Mouse (Mus musculus) intestine, postnatal 0 days (tissue): ENCODE data around the gene Krtcap2. TPM values are rescaled to one million over a fixed set of nuclear protein-coding genes. Genes with fewer than 3 reads are reported as not detected.

Experiments used
- ATAC-seq: fragments of 200-750 bp; cut with Nextera tagmentation; 2 replicates; pipeline ENCODE4 v1.8.0; 2017; ENCODE audit warnings: mild to moderate bottlenecking, moderate TSS enrichment, moderate library complexity
- H3K27ac ChIP-seq: fragments of 300-500 bp; sonication (generic); 2 replicates; pipeline ENCODE4 v1.5.1; 2014; ENCODE audit warnings: mild to moderate bottlenecking, low read depth, low read length, moderate library complexity
- H3K27me3 ChIP-seq: fragments of 300-500 bp; sonication (generic); replicated peaks from 2 replicates; pipeline ENCODE4 v1.6.1; 2014; ENCODE audit warnings: low read length, mixed read lengths; ENCODE audit not compliant: control insufficient read depth, insufficient read depth
- H3K36me3 ChIP-seq: fragments of 300-500 bp; sonication (generic); 2 replicates; pipeline ENCODE4 v1.6.1; 2014; ENCODE audit warnings: mild to moderate bottlenecking, moderate library complexity; ENCODE audit not compliant: control insufficient read depth, insufficient read depth
- H3K4me1 ChIP-seq: fragments of 300-500 bp; sonication (generic); replicated peaks from 2 replicates; pipeline ENCODE4 v1.6.1; 2014; ENCODE audit warnings: antibody characterized with exemption, low read length, mixed read lengths; ENCODE audit not compliant: control insufficient read depth, insufficient read depth
- H3K4me2 ChIP-seq: fragments of 300-500 bp; sonication (generic); replicated peaks from 2 replicates; pipeline ENCODE4 v1.6.1; 2014; ENCODE audit warnings: low read depth, mild to moderate bottlenecking, moderate library complexity
- H3K4me3 ChIP-seq: fragments of 300-500 bp; sonication (generic); 2 replicates; pipeline ENCODE4 v1.5.1; 2014; ENCODE audit warnings: low read depth, low read length
- H3K9ac ChIP-seq: fragments of 300-500 bp; sonication (generic); 2 replicates; pipeline ENCODE4 v1.6.1; 2014; ENCODE audit warnings: mild to moderate bottlenecking, low read depth, low read length
- H3K9me3 ChIP-seq: fragments of 300-500 bp; sonication (generic); 2 replicates; pipeline ENCODE4 v1.6.1; 2016; ENCODE audit warnings: mixed run types; ENCODE audit not compliant: control insufficient read depth
- CTCF ChIP-seq: sonication (generic); IDR thresholded peaks from 2 replicates; pipeline ENCODE4 v1.5.1; 2016; ENCODE audit warnings: low read depth, mild to moderate bottlenecking, control low read depth, antibody characterized with exemption, moderate library complexity
- WGBS: fragments of 180-500 bp; shearing (Covaris S2); extraction: QIAGEN DNeasy Blood & Tissue Kit; methylation state at CpG from one replicate; pipeline ENCODE4 v1.1.7; 2014; 5-methylcytosine and 5-hydroxymethylcytosine counted together
- microRNA counts: library from miRNA; unstranded; fragments of <30 nt; microRNA quantifications from one replicate; lab custom pipeline; 2016
- microRNA-seq: library from miRNA; unstranded; fragments of <30 nt; microRNA quantifications from one replicate; pipeline ENCODE4, GENCODE M21; 2016
- polyA plus RNA-seq: library from polyadenylated mRNA; unstranded; fragments of >200 nt; fragmentation: Nextera tagmentation; extraction: Ambion mirVana; gene quantifications from 2 replicates; pipeline ENCODE4 v1.2.1, GENCODE M21; 2015

Gene Krtcap2
- polyA plus RNA-seq, 1 experiment from 2014 or later, result 281 TPM

GRCm38 (mm10) chr3:89295685-89296230 lies 50.0 kb downstream of the Krtcap2 start:
- H3K9ac ChIP-seq, result no peak overlapping the region
- no peak for TF ChIP-seq CTCF
- no peaks in the 10 kb centered on the region for H3K36me3 ChIP-seq
- no peak overlapping the region for H3K4me3 ChIP-seq
- no peaks in the 10 kb centered on the region for H3K27me3 ChIP-seq
- ATAC-seq, result no peak
- H3K9me3 ChIP-seq, result no peaks in the 10 kb centered on the region
- peaks cover 10% of the 10 kb centered on the region for H3K4me1 ChIP-seq
- no peak overlapping the region for H3K4me2 ChIP-seq
- WGBS, result 63% methylated on average over 8 of the region's 8 CpGs
- 0 out of 2 replicates have a peak overlapping the region, but pooled peaks have one; percentile 7 for H3K27ac ChIP-seq

- Histone ChIP-seq H3K27ac (no peak overlapping the region), H3K9ac (no peak overlapping the region), H3K4me2 (no peak overlapping the region), H3K4me1 (peaks cover 10% of the 10 kb centered on the region), H3K9me3 (no peaks in the 10 kb centered on the region), H3K4me3 (no peak overlapping the region), H3K36me3 (no peaks in the 10 kb centered on the region), H3K27me3 (no peaks in the 10 kb centered on the region)
- 68% methylated on average over 11 of the region's 11 CpGs for WGBS
- TF ChIP-seq CTCF, result no peak
- no peak for ATAC-seq
Measured at GRCm38 (mm10) chr3:89296761-89297396, 51.1 kb downstream of the Krtcap2 start.

- no peaks in the 10 kb centered on the region for H3K27me3 ChIP-seq
- no peak for ATAC-seq
- peaks cover 10% of the 10 kb centered on the region; the same call in 1 of the 2 replicates for H3K4me1 ChIP-seq
- H3K27ac ChIP-seq, result peak overlapping the region; percentile 91
- H3K9me3 ChIP-seq, result no peaks in the 10 kb centered on the region
- no peak for TF ChIP-seq CTCF
- H3K36me3 ChIP-seq, result no peaks in the 10 kb centered on the region
- peak overlapping the region; percentile 35; the same call in 1 of the 2 replicates for H3K9ac ChIP-seq
- 75% methylated on average over 6 of the region's 6 CpGs for WGBS
- peak overlapping the region; percentile 56 for H3K4me2 ChIP-seq
- no peak overlapping the region for H3K4me3 ChIP-seq
Measured at GRCm38 (mm10) chr3:89298908-89299307, 53.1 kb downstream of the Krtcap2 start.

- peak; percentile 10 for ATAC-seq
Measured at GRCm38 (mm10) chr3:89299499-89299898, 53.7 kb downstream of the Krtcap2 start.

More at GRCm38 (mm10) chr3:89299499-89299898, 53.7 kb downstream of the Krtcap2 start:
- peak overlapping the region; percentile 91 for H3K27ac ChIP-seq
- no peaks in the 10 kb centered on the region for H3K36me3 ChIP-seq
- H3K9ac ChIP-seq, result peak overlapping the region; percentile 35; the same call in 1 of the 2 replicates
- no peaks in the 10 kb centered on the region for H3K9me3 ChIP-seq
- H3K4me2 ChIP-seq, result peak overlapping the region; percentile 56
- peak; percentile 31; the same call in 1 of the 2 replicates for TF ChIP-seq CTCF
- peaks cover 10% of the 10 kb centered on the region; the same call in 1 of the 2 replicates for H3K4me1 ChIP-seq
- 2% methylated on average over 14 of the region's 14 CpGs for WGBS
- H3K27me3 ChIP-seq, result no peaks in the 10 kb centered on the region
- peak overlapping the region; percentile 6; the same call in 1 of the 2 replicates for H3K4me3 ChIP-seq

MicroRNAs encoded within 50 kb of the gene (microRNA counts, 519-probe panel; counts per million panel counts)
- microRNA mmu-miR-92b (lab: Ali Mortazavi, UCI), result not detected

Small RNAs within 50 kb of the gene (microRNA-seq; reads per million reads assigned to microRNA genes)
- 38.0 reads per million, percentile 35 among the genes with 10 or more reads in this experiment for gene Mir92b

Other genes starting within 250 kb of the Krtcap2 start
- 29.0 and 32.5 TPM in 2 replicates for gene Rusc1, start 152.7 kb upstream of the Krtcap2 start, polyA plus RNA-seq
- gene Gm43738, start 144.9 kb upstream of the Krtcap2 start, polyA plus RNA-seq, result not detected in 2 replicates
- gene Fdps, start 144.0 kb upstream of the Krtcap2 start, polyA plus RNA-seq, result 138 and 154 TPM in 2 replicates
- 91.8 and 103 TPM in 2 replicates for gene Pklr, start 109.8 kb upstream of the Krtcap2 start, polyA plus RNA-seq
- 1.1 TPM in 2 replicates for gene Hcn3, start 85.8 kb upstream of the Krtcap2 start, polyA plus RNA-seq
- gene Clk2, start 81.2 kb upstream of the Krtcap2 start, polyA plus RNA-seq, result 8.5 and 8.6 TPM in 2 replicates
- 80.5 and 86.3 TPM in 2 replicates for gene Scamp3, start 68.5 kb upstream of the Krtcap2 start, polyA plus RNA-seq
- gene Fam189b, start 62.8 kb upstream of the Krtcap2 start, polyA plus RNA-seq, result 4.9 and 5.9 TPM in 2 replicates
- 140 TPM in 2 replicates for gene Gba, start 43.0 kb upstream of the Krtcap2 start, polyA plus RNA-seq
- 15.2 and 17.2 TPM in 2 replicates for gene Thbs3, start 30.8 kb upstream of the Krtcap2 start, polyA plus RNA-seq
- gene Mtx1, start 18.9 kb upstream of the Krtcap2 start, polyA plus RNA-seq, result 140 and 145 TPM in 2 replicates
- 3.5 and 6.7 TPM in 2 replicates for gene Muc1, start 16.9 kb upstream of the Krtcap2 start, polyA plus RNA-seq
- 1.2 and 1.3 TPM in 2 replicates for gene Trim46, start 343 bp downstream of the Krtcap2 start, polyA plus RNA-seq
- 120 and 128 TPM in 2 replicates for gene Dpm3, start 13.4 kb downstream of the Krtcap2 start, polyA plus RNA-seq
- 57.4 and 61.8 TPM in 2 replicates for gene Slc50a1, start 24.6 kb downstream of the Krtcap2 start, polyA plus RNA-seq
- gene Efna1, start 35.2 kb downstream of the Krtcap2 start, polyA plus RNA-seq, result 50.7 and 69.8 TPM in 2 replicates
- gene Efna3, start 77.0 kb downstream of the Krtcap2 start, polyA plus RNA-seq, result 1.4 and 1.6 TPM in 2 replicates
- gene Efna4, start 92.1 kb downstream of the Krtcap2 start, polyA plus RNA-seq, result 5.1 and 5.3 TPM in 2 replicates
- gene Adam15, start 104.0 kb downstream of the Krtcap2 start, polyA plus RNA-seq, result 33.9 and 37.0 TPM in 2 replicates
- 10.0 and 11.5 TPM in 2 replicates for gene Dcst2, start 116.0 kb downstream of the Krtcap2 start, polyA plus RNA-seq
- 23.5 and 26.7 TPM in 2 replicates for gene Dcst1, start 119.3 kb downstream of the Krtcap2 start, polyA plus RNA-seq
- 14.3 and 20.8 TPM in 2 replicates for gene Zbtb7b, start 148.8 kb downstream of the Krtcap2 start, polyA plus RNA-seq
- not detected in 2 replicates for gene Lenep, start 156.8 kb downstream of the Krtcap2 start, polyA plus RNA-seq
- 29.2 and 32.1 TPM in 2 replicates for gene Flad1, start 165.9 kb downstream of the Krtcap2 start, polyA plus RNA-seq
- gene Cks1b, start 172.4 kb downstream of the Krtcap2 start, polyA plus RNA-seq, result 106 and 118 TPM in 2 replicates
- 43.4 and 48.6 TPM in 2 replicates for gene Shc1, start 172.5 kb downstream of the Krtcap2 start, polyA plus RNA-seq
- 17.1 and 17.5 TPM in 2 replicates for gene Pygo2, start 184.2 kb downstream of the Krtcap2 start, polyA plus RNA-seq
- gene Pbxip1, start 190.7 kb downstream of the Krtcap2 start, polyA plus RNA-seq, result 52.2 and 55.8 TPM in 2 replicates
- gene Pmvk, start 208.6 kb downstream of the Krtcap2 start, polyA plus RNA-seq, result 27.7 and 28.4 TPM in 2 replicates